Mouse (Mus musculus) heart, postnatal 0 days (tissue): ENCODE results near the gene Saysd1. TPM values are rescaled to one million over a fixed set of nuclear protein-coding genes. Genes with fewer than 3 reads are reported as not detected.
A peak's percentile ranks its signal among the peaks of the same experiment; 100 is the strongest.

Experiments used
- ATAC-seq: fragments of 200-750 bp; cut with Nextera tagmentation; 2 replicates; pipeline ENCODE4 v1.8.0; 2017; ENCODE audit warnings: low read depth, moderate number of reproducible peaks, moderate library complexity; ENCODE audit not compliant: insufficient read depth
- DNase-seq: peaks from one replicate; pipeline ENCODE4 v3.0.0-alpha.2; 2016; ENCODE audit warnings: low spot score
- H3K27ac ChIP-seq: fragments of 300-500 bp; sonication (generic); 2 replicates; pipeline ENCODE4 v1.5.1; 2014; ENCODE audit warnings: low read depth, mild to moderate bottlenecking
- H3K27me3 ChIP-seq: fragments of 300-500 bp; sonication (generic); 2 replicates; pipeline ENCODE4 v1.6.1; 2014; ENCODE audit warnings: low read length, mixed read lengths; ENCODE audit not compliant: control insufficient read depth, insufficient read depth
- H3K36me3 ChIP-seq: fragments of 300-500 bp; sonication (generic); replicated peaks from 2 replicates; pipeline ENCODE4 v1.6.1; 2014; ENCODE audit warnings: low read length, mixed read lengths; ENCODE audit not compliant: control insufficient read depth, insufficient read depth
- H3K4me1 ChIP-seq: fragments of 300-500 bp; sonication (generic); 2 replicates; pipeline ENCODE4 v1.6.1; 2014; ENCODE audit warnings: antibody characterized with exemption; ENCODE audit not compliant: control insufficient read depth, insufficient read depth
- H3K4me2 ChIP-seq: fragments of 300-500 bp; sonication (generic); 2 replicates; pipeline ENCODE4 v1.6.1; 2014; ENCODE audit warnings: low read depth, mild to moderate bottlenecking, low read length, moderate library complexity
- H3K4me3 ChIP-seq: fragments of 300-500 bp; sonication (generic); 2 replicates; pipeline ENCODE4 v1.5.1; 2014; ENCODE audit warnings: low read depth, low read length
- H3K9ac ChIP-seq: fragments of 300-500 bp; sonication (generic); replicated peaks from 2 replicates; pipeline ENCODE4 v1.6.1; 2014; ENCODE audit warnings: low read depth, low read length, mixed read lengths
- H3K9me3 ChIP-seq: fragments of 300-500 bp; sonication (generic); replicated peaks from 2 replicates; pipeline ENCODE4 v1.6.1; 2016; ENCODE audit warnings: low read length; ENCODE audit not compliant: control insufficient read depth
- CTCF ChIP-seq: IDR thresholded peaks from 2 replicates; pipeline ENCODE4 v1.5.1; 2016; ENCODE audit warnings: antibody characterized with exemption, control low read depth, low read depth
- EP300 ChIP-seq: IDR thresholded peaks from 2 replicates; pipeline ENCODE4 v1.6.1; 2016; ENCODE audit warnings: antibody characterized with exemption, low read depth
- WGBS: fragments of 180-500 bp; shearing (Covaris S2); extraction: QIAGEN DNeasy Blood & Tissue Kit; methylation state at CpG from one replicate; pipeline ENCODE4 v1.1.7; 2014; 5-methylcytosine and 5-hydroxymethylcytosine counted together
- polyA plus RNA-seq: library from polyadenylated mRNA; unstranded; fragments of >200 nt; fragmentation: Nextera tagmentation; extraction: Ambion mirVana; gene quantifications from 2 replicates; pipeline ENCODE4 v1.2.1, GENCODE M21; 2015
- total RNA-seq: library from RNA; depleted of rRNA; stranded (reverse); fragments of >200 nt; gene quantifications from 2 replicates; pipeline ENCODE4 v1.2.3, GENCODE M21; 2014; ENCODE audit warnings: low replicate concordance

Saysd1 gene
- total and polyA plus RNA-seq, 2 experiments from 2014 or later, result 10.8 to 12.6 TPM

DNA sequence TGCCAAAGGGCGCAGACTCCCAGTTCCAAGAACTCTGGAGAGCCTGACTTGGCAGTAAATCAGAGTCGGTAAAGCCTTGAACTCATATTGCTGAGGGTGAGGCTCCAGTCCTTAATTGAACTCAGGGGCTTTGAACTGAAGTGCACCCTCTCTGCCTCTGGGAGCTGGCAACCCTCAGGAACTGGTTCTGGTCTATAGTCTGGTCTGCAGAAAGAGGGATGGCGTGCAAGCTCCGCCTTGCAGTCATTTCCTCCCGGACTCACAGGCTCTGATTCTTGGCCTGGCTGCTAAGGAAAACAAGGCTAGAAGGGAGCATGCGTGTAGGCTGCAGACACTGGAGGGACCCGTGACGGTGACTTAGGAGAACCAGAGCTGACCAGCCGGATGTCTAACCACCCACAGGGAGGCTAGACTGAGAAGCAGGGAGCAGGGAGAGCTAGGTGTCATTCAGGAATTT is 22.2 kb downstream of the Saysd1 start:
- no peaks in the 10 kb centered on the region for H3K36me3 ChIP-seq
- H3K9me3 ChIP-seq, result 0 out of 2 replicates have a peak, but pooled peaks cover 4% of the 10 kb centered on the region
- H3K27ac ChIP-seq, result no peak overlapping the region
- no peaks in the 10 kb centered on the region for H3K27me3 ChIP-seq
- DNase-seq (peak; percentile 45), ATAC-seq (peak; percentile 61)
- no peak overlapping the region for H3K4me3 ChIP-seq
- 41% methylated on average over 9 of the region's 9 CpGs for WGBS
- H3K4me2 ChIP-seq, result no peak overlapping the region
- TF ChIP-seq EP300, result no peak
- TF ChIP-seq CTCF, result no peak
- no peaks in the 10 kb centered on the region for H3K4me1 ChIP-seq
- no peak overlapping the region for H3K9ac ChIP-seq

DNA sequence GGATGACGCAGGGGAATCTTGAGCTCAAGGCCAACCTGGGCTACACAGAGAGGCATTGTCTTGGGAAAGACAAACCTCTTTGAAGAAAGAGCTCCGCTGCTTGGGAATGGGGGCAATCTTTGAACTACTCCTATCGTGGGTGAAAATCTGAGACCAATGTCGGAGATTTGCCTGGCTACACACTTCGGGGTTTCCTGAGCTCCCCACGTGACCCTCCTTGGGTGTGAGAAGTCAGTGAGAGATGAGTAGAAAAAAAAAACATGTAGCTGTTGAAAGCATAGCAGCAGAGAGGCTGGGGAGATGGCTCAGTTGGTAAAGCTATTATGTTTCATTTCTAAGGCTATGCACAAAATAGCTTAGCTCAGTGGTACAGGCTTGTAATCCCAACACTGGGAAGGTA is 23.4 kb downstream of the Saysd1 start:
- TF ChIP-seq CTCF (no peak), EP300 (no peak)
- H3K4me1 ChIP-seq, result no peaks in the 10 kb centered on the region
- H3K9ac ChIP-seq, result no peak overlapping the region
- H3K9me3 ChIP-seq, result 0 out of 2 replicates have a peak, but pooled peaks cover 4% of the 10 kb centered on the region
- no peak overlapping the region for H3K4me2 ChIP-seq
- no peak for DNase-seq
- H3K4me3 ChIP-seq, result no peak overlapping the region
- no peak overlapping the region for H3K27ac ChIP-seq
- H3K27me3 ChIP-seq, result no peaks in the 10 kb centered on the region
- no peak for ATAC-seq
- 80% methylated on average over 6 of the region's 6 CpGs for WGBS
- no peaks in the 10 kb centered on the region for H3K36me3 ChIP-seq

DNA sequence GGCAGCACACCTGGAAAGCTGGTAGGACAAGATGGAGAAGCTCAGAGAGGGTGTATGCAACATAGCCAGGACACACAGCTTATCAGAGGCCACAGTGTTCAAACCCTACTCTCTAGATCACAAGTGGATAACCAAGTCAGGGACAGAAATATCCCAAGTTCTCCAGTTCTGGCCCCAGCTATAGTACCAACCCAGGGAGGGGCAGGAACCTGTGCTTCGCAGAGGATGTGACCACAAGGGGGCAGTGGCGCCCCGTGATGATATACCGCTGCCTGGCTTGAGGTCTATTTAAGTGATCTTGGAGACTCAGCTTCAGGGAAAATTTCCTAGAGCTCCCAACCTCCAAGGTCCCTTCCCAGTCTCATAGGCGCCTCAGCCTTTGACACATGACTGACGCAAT is 24.4 kb downstream of the Saysd1 start:
- Histone ChIP-seq H3K4me1 (no peaks in the 10 kb centered on the region), H3K4me3 (no peak overlapping the region), H3K36me3 (no peaks in the 10 kb centered on the region), H3K4me2 (no peak overlapping the region), H3K9me3 (0 out of 2 replicates have a peak, but pooled peaks cover 4% of the 10 kb centered on the region), H3K27me3 (no peaks in the 10 kb centered on the region), H3K27ac (no peak overlapping the region), H3K9ac (no peak overlapping the region)
- DNase-seq, result peak; percentile 72
- WGBS, result 5% methylated on average over 6 of the region's 6 CpGs
- TF ChIP-seq CTCF (peak; percentile 91), EP300 (no peak)
- peak; percentile 59; the same call in 1 of the 2 replicates for ATAC-seq

DNA sequence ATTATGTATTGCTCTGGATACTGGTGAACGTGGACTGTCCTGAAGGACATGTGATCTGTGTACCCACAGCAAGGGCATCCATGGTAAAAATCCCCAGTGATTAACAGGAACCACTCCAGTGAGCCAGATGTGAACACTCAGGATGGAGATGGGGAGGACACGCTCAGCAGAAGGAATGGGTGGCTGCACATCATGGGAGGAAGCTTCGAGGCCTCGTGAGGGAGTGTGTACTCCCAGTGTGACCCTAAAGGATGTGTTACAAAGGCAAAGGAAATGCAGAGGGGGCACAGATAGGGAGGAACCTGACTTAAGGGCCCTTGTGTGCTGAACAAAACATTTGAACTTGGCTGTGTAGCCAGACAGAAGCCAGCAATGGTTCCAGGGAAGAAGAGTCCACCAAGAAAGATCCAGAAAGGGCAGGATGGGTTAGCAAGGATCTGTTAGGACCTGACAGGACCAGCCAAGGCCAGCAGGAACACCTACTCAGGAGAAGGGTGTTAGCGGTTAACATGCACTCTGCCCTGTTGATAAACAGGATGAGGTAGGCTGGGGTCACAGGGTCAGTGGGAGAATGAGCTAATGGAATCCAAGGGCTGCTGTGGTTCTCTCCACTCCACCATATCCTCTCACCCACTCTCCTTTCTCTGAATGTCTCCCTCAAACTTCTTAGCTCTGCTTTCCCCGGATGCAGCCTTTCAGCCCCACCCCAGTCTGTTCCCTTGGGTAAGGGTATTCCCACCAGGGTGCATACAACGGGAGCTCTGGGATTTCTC is 25.0 kb downstream of the Saysd1 start:
- no peaks in the 10 kb centered on the region for H3K36me3 ChIP-seq
- H3K27ac ChIP-seq, result no peak overlapping the region
- no peak overlapping the region for H3K9ac ChIP-seq
- no peak overlapping the region for H3K4me3 ChIP-seq
- H3K4me1 ChIP-seq, result no peaks in the 10 kb centered on the region
- no peak overlapping the region for H3K4me2 ChIP-seq
- WGBS, result 34% methylated on average over 7 of the region's 7 CpGs
- H3K27me3 ChIP-seq, result no peaks in the 10 kb centered on the region
- no peak for ATAC-seq
- 0 out of 2 replicates have a peak, but pooled peaks cover 4% of the 10 kb centered on the region for H3K9me3 ChIP-seq
- DNase-seq, result no peak
- TF ChIP-seq CTCF (no peak), EP300 (no peak)

DNA sequence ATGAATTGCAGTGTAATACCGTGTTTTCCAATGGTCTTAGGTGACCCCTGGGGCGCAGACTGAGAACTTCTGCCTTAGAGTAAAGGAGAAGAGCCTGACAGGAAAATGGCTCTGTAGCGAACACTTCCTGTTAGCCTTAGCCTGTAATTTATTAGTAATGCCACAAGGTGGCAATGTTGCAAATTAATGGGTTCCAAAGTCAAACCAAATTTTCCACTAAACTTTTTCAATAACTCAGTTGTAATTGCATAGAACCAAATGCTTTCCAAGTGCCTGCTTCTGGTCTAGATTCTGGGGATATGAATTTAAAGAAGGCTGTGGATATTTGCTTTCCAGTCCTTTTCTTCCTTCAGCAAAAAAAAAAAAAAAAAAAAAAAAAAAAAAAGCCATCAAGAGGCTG is 26.1 kb downstream of the Saysd1 start:
- no peak overlapping the region for H3K9ac ChIP-seq
- 61% methylated on average over 3 of the region's 3 CpGs for WGBS
- ATAC-seq, result no peak
- H3K27ac ChIP-seq, result no peak overlapping the region
- no peak for DNase-seq
- no peak overlapping the region for H3K4me3 ChIP-seq
- H3K9me3 ChIP-seq, result 0 out of 2 replicates have a peak, but pooled peaks cover 4% of the 10 kb centered on the region
- H3K27me3 ChIP-seq, result no peaks in the 10 kb centered on the region
- no peaks in the 10 kb centered on the region for H3K36me3 ChIP-seq
- H3K4me1 ChIP-seq, result no peaks in the 10 kb centered on the region
- H3K4me2 ChIP-seq, result no peak overlapping the region
- TF ChIP-seq CTCF, result no peak
- TF ChIP-seq EP300, result no peak

DNA sequence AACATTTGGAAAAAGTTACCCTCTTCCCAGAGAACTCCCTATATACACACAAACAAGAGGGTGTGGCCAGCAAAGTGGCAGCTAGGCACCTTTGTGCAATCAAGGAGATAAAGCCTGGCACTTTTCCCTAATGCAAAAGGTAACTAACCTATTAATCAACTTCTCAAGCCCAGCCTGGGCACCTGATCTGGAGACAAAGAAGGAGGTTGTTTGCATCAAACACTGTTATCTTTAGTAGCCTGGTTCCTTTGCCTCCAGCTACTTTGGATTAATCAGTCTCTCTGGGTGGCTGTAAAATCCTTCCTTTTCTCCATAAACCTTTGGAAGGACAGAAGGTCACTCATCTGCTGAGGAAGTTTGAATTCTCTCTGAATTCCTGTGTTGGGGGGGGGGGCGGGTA is 27.4 kb downstream of the Saysd1 start:
- WGBS, result 52% methylated on average over 1 of the region's 1 CpGs
- H3K36me3 ChIP-seq, result no peaks in the 10 kb centered on the region

More for the DNA sequence above, 27.4 kb downstream of the Saysd1 start:
- Histone ChIP-seq H3K27ac (no peak overlapping the region), H3K4me1 (no peaks in the 10 kb centered on the region), H3K9me3 (0 out of 2 replicates have a peak, but pooled peaks cover 4% of the 10 kb centered on the region), H3K27me3 (no peaks in the 10 kb centered on the region), H3K9ac (no peak overlapping the region), H3K4me3 (no peak overlapping the region), H3K4me2 (no peak overlapping the region)
- DNase-seq (no peak), ATAC-seq (no peak)
- TF ChIP-seq CTCF, result no peak
- TF ChIP-seq EP300, result no peak
